Mouse (Mus musculus) A20 (cell line): ENCODE data around the gene Nos1ap.

ENCODE experiments used
- DNase-seq: peaks from one replicate; pipeline ENCODE4 v3.0.0-alpha.2; 2011; ENCODE audit warnings: low read depth, low spot score

Gene Nos1ap

GRCm38 (mm10) chr1:170466099-170467009 is 123.3 kb downstream of the Nos1ap start:
- no peak for DNase-seq

GRCm38 (mm10) chr1:170462140-170462539 is 127.5 kb downstream of the Nos1ap start:
- no peak for DNase-seq

GRCm38 (mm10) chr1:170459896-170460602 is 129.6 kb downstream of the Nos1ap start:
- DNase-seq = no peak

DNA sequence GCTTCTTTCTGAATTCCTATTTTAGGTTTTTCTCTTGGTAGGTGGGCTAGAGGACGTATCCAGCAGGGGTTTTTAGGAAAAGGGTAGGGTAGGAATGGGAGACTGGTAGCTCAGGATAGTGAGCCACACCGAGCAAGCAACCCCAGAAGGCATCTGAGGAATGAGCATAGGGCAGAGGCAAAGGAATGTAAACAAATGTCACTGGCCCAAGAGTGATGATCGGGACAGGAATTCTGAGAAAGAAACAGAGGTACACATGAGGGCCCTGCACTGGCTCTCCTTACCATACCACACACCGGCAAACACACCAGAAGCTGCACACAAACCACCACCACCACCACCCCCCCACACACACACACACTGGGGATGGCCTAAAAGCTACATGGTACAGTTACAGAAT is 132.0 kb downstream of the Nos1ap start:
- DNase-seq = no peak

DNA sequence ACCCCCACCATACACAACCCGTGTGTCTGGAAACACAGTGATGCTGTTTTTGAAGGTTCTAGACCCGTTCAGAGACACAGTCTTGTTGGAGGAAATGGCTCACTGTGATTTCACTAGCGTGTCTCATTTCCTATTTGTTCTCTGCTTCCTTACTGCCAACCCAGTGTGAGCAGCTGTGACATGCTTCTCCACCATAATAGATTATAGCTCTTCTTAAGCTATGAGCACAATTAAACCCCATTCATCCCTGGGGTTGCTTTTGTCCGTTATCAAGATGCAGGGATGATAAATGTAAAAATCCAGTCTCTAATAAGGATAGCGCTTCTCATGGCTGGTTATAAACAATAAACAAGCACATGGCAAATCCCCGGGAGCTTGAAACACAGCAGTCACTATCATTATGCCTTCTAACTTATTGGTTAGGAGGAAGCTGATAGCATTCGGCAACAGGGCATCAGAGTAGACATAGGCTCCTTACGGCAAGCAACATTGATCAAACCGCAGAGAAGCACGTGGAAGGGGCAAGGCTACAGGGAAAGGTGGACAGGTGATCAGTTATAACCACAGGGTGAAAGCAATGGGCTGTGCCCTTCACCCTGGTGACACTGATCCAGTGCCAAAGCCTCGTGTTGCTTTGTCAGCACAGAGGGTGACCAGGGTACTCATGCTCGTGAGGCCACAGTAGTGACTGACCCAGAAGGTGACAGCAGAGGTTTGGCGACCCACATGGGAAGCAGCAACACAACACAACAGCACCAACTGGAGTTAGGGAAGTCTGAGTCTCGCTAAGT is 133.6 kb downstream of the Nos1ap start:
- DNase-seq = no peak

- no peak for DNase-seq
These were observed 134.3 kb downstream of the Nos1ap start for GRCm38 (mm10) chr1:170455387-170455786.

DNA sequence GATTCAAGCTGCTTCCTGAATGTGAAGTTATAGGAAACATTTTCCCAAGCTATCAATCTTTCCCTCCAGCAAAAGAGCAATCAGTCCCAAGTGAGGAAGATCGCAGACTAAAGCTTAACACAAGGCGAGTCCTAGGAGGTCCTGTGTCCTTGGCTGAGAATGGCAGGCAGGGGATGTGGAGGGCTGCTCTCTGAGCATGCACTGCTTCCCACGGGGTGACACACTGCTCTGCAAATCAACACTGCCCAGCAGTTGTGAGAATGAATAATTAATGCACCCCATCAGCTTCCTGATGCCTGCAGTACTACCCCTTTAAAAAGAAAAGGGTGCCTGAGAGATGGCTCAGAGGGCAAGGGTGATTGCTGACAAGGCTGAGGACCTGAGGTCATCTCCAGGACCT is 136.2 kb downstream of the Nos1ap start:
- DNase-seq = no peak

DNA sequence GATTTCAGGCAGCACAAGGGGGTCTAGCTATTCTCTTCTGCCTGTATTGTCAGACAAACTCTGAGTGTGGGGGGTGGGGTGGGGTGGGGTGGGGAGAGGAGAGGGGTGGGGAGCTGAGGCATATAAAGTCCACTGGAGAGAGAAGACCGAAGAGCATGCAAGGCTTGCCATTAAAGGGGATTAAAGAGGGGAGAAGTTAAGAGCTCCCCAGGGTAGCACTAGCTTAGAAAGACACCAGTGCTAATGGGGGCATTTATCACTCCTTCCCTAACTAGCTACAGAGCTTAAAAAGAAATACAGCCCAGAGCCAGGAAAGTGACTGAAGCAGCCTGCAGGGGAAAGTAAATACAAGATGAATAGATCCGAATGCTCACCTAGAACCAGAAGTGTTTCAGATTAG is 141.4 kb downstream of the Nos1ap start:
- no peak for DNase-seq

GRCm38 (mm10) chr1:170445458-170445857 is 144.2 kb downstream of the Nos1ap start:
- no peak for DNase-seq

GRCm38 (mm10) chr1:170440367-170440766 is 149.3 kb downstream of the Nos1ap start:
- DNase-seq = no peak

DNA sequence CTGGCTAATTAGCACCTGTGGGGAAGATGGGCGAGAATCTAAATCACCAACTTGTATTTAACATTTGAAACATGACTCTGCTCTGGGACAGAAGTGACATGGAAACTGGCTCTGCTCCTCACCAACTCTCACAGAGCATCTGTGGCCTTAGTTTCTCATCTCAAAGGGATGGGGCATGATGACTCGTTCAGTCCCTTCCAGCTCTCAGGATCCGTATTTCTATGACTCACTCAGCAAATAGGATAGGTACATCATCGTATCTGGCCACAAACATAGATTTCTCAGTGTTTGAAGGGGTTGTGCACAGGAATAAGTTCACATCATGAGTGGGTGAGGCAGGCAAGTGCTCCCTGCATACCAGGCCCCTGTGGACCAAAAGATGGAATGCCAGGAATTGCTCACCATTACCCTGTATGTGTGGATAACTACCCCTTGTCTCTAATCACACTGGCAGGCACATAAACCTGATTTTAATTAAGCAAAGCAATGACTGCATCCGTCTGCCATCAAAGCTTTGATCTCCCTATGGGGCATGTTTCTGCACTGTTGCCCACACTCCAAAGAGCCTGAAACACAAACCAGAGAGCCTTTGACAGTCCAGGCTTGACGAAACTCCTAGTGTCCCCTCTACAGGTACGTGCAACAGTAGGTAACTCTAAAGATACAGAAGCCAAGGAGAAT is 151.1 kb downstream of the Nos1ap start:
- no peak for DNase-seq

GRCm38 (mm10) chr1:170434146-170434545 is 155.5 kb downstream of the Nos1ap start:
- no peak for DNase-seq

GRCm38 (mm10) chr1:170433661-170434060 is 156.0 kb downstream of the Nos1ap start:
- no peak for DNase-seq

DNA sequence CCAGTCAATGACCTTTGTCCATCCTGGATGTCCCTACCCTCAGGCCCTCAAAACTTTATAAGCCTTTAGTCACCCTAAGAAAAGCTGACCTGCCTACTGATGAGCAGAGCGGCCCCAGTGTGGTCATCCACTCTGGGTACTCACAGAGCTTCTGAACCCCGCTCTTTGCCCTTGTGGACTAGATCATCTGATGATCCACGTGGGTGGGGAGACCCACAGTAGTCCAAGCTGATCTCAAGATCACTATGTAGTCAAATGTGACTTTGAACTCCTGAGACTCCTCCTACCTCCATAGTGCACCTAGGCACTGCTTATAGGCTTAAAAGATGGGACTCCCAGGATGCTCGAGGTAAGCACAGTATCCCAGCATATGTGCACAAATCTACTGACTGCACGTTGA is 157.4 kb downstream of the Nos1ap start:
- DNase-seq = no peak

DNA sequence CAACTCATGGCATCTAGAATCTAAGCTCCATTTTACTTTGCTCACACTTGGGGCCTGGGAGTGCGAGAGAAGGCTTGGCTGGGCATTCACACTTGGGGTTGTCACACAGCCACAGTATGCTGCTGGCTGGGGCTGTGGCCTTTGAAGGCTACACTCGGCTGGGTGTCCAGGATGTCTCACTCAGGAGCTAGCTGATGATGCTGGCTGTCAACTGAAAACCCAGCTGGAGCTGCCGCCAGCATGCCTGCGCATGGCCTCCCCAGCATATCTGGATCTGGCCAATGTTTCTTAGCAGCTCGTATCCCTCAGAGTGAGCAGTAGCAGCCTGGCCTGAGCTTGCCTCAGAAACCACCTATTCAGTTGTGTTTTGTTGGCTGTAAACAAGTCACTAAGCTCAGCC is 158.3 kb downstream of the Nos1ap start:
- DNase-seq = no peak

DNA sequence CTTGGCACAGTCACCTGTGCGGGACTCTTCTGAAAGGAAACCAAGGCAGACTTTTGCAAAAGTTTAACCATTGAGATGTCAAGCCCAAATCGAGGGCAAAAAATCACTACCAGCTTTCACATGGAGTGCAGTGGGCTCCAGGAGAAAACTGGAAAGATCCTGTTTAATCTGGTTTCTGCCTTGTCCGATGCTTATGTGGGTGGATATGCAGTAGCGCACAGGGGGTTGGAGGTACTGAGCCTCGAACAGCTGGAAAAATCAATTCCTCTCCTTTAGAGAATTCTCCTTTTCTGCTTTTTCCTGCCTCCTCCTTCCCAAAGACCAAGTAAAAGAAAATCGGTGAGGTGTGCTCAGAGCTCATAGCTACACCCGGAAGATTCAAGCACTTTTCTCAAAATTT is 159.0 kb downstream of the Nos1ap start:
- no peak for DNase-seq

GRCm38 (mm10) chr1:170429656-170430055 is 160.0 kb downstream of the Nos1ap start:
- DNase-seq = no peak

DNA sequence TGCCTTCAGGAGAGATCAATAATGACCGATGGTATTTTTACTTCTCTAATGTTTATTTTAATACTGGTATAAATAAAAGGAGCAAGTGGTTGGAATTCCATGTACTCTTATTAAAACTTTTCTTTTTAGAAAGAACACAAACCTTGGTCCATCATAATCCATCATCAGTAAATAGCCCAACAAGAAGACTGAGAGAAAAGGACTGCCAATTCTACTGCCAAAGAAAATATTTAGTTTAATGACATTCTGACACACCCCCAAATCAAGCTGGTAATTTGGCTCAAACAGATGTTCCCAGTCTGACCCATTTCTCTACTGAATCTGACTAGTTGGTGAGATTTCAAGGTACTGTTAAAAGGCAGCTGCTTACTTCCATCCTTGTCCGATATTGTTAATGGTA is 161.5 kb downstream of the Nos1ap start:
- DNase-seq = no peak

DNA sequence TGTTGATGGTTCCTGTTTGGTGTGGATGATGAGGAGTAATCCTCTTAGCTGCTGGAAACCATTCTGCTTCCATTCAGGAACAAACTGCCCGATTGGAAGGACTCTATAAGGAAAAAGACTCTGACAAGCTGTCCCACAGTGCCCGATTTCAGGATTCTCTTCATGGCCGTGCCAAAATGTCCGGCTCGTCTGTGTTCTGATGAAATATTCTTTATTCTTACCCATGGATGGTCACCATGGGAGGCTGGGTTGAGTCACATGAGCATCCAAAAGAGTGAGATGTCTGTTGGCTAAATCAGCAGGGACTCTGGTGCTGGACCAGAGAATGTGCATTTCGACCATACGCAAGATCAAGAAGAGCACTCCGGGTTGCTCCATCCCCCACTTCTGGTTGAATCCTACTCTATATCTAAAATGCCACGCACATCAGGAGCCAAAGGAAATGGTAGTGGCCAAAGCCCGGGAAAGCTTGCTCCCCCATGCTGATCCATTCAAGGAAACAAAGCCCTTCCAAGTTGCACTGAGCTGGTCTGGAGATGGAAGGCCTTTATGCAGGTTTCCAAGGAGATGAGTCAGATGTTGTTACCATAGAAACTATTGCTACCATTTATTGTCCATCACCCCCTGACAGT is 165.3 kb downstream of the Nos1ap start:
- DNase-seq = no peak

DNA sequence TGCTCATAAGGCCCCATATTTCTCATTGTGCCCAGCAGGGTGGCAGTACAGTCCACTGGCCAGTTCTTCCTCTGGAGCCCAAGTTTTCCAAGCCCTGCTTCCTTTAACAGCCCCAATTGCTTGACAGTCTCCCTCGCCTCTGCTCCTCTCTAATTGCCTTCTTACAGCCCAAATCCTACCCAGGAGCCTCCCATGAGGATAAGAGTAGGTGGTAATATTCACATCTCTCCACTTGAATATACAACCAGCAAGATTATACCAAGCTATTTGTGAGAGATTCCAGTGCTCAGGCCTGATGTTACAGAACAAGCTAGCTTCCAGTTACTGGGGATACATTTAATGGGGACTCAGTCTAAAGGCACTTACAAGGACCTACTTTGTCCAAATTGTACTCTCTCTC is 166.6 kb downstream of the Nos1ap start:
- DNase-seq = no peak

GRCm38 (mm10) chr1:170422188-170422587 is 167.5 kb downstream of the Nos1ap start:
- DNase-seq = no peak
